Mouse (Mus musculus): ENCODE results near the gene Peli1. TPM values are rescaled to one million over a fixed set of nuclear protein-coding genes. Genes with fewer than 3 reads are reported as not detected.

The Peli1 gene
- polyA plus RNA-seq, 1 experiment from 2014 or later = 24.6 TPM

GRCm38 (mm10) chr11:21122399-21122798 lies 31.3 kb downstream of the Peli1 start:
- no peaks in the 10 kb centered on the region for H3K4me1 ChIP-seq (ENCODE audit: control insufficient read depth, insufficient read depth, low read length)
- no peak overlapping the region for H3K27ac ChIP-seq (ENCODE audit: low read length)
- WGBS = 66% methylated on average over 2 of the region's 2 CpGs
- H3K27me3 ChIP-seq (ENCODE audit: control insufficient read depth, insufficient read depth, low read length) = no peaks in the 10 kb centered on the region
- no peak overlapping the region for H3K4me2 ChIP-seq (ENCODE audit: low read depth, low read length)
- ATAC-seq (replicated peaks; ENCODE audit: extremely low read depth, insufficient read depth, low FRiP score) = no peak
- no peaks in the 10 kb centered on the region for H3K36me3 ChIP-seq (ENCODE audit: control insufficient read depth, insufficient read depth)
- H3K9ac ChIP-seq (ENCODE audit: low read length) = no peak overlapping the region
- H3K4me3 ChIP-seq (ENCODE audit: low read length) = no peak overlapping the region
- no peaks in the 10 kb centered on the region for H3K9me3 ChIP-seq (replicated peaks; ENCODE audit: control insufficient read depth, low read length)

DNA sequence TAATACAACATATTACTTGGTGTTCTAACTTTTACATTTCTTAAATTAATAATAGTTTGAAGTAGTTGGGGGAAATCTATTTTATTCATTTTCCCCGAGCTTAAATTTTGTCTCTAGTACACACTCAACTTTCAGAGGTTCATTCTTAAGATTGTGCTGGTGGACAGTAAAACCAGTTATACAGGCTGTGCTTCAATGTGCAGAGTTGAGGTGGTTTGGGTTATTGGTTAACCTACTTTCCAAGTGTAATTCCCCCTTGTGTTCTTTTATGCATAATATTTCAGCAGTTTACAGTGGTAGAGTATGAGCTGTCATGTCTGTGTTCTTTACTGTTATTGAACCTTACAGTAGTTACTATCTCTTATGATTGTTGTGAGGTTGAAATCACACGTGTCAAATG lies 40.6 kb downstream of the Peli1 start:
- H3K9me3 ChIP-seq (replicated peaks; ENCODE audit: control insufficient read depth, low read length) = no peaks in the 10 kb centered on the region; the same call in 1 of the 2 replicates
- ATAC-seq (replicated peaks; ENCODE audit: extremely low read depth, insufficient read depth, low FRiP score) = no peak
- no peaks in the 10 kb centered on the region for H3K4me1 ChIP-seq (ENCODE audit: control insufficient read depth, insufficient read depth, low read length)
- H3K27me3 ChIP-seq (ENCODE audit: control insufficient read depth, insufficient read depth, low read length) = no peaks in the 10 kb centered on the region
- peaks cover 5% of the 10 kb centered on the region for H3K36me3 ChIP-seq (ENCODE audit: control insufficient read depth, insufficient read depth)
- no peak overlapping the region for H3K9ac ChIP-seq (ENCODE audit: low read length)
- H3K4me3 ChIP-seq (ENCODE audit: low read length) = no peak overlapping the region
- H3K4me2 ChIP-seq (ENCODE audit: low read depth, low read length) = no peak overlapping the region
- WGBS = 69% methylated on average over 2 of the region's 2 CpGs
- no peak overlapping the region for H3K27ac ChIP-seq (ENCODE audit: low read length)

DNA sequence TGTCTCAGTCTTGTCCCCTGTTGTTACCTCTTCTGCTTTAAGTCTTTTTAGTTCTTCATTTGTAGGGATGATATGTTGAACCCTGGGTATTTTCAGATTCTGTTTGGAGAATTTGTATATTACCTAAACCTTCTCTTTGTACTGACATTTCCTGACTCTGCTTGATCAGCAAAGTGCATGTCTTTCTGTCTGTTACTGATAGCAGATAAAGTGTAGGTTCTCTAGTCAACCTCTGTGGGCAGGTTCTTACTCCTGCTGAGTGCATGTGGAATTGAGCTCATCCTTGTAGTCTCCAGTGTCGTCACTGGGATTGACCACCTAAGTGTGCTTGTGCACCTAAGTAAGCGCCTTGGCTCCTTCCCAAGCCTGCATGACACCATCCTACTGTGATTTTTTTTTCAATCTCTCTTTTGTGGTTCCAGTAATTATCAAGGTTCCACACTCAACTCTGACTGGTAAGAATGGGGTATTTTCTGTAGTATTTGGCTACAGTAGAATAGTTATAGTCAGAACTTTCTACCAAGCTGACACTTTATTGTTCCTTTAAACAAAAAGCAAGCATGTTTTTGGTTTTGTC lies 43.9 kb downstream of the Peli1 start:
- Histone ChIP-seq H3K4me2 (ENCODE audit: low read depth, low read length) (no peak overlapping the region), H3K4me3 (ENCODE audit: low read length) (no peak overlapping the region), H3K36me3 (ENCODE audit: control insufficient read depth, insufficient read depth) (peaks cover 7% of the 10 kb centered on the region), H3K9ac (ENCODE audit: low read length) (no peak overlapping the region), H3K4me1 (ENCODE audit: control insufficient read depth, insufficient read depth, low read length) (no peaks in the 10 kb centered on the region), H3K9me3 (replicated peaks; ENCODE audit: control insufficient read depth, low read length) (no peaks in the 10 kb centered on the region), H3K27ac (ENCODE audit: low read length) (no peak overlapping the region), H3K27me3 (ENCODE audit: control insufficient read depth, insufficient read depth, low read length) (no peaks in the 10 kb centered on the region)
- ATAC-seq (replicated peaks; ENCODE audit: extremely low read depth, insufficient read depth, low FRiP score) = no peak
- 80% methylated on average over 2 of the region's 2 CpGs for WGBS

DNA sequence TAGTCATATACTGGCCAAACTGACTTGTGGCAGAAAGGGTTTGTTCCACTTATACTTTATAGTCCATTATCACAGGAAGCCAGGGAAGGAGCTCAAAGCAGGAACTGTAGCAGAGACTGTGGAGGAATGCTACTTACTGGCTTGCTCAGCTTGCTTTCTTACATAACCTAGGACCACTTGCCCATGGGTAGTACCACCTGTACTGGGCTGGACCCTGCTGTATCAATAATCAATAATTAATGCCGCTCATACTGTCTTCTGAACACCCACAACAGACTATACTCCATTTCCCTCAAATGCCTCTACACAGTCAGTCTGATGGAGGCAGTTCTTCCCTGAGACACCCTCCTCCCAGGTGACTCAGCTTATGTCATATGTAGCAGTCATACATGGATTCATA lies 48.4 kb downstream of the Peli1 start:
- Histone ChIP-seq H3K4me1 (ENCODE audit: control insufficient read depth, insufficient read depth, low read length) (no peaks in the 10 kb centered on the region), H3K27ac (ENCODE audit: low read length) (no peak overlapping the region), H3K4me3 (ENCODE audit: low read length) (no peak overlapping the region), H3K9me3 (replicated peaks; ENCODE audit: control insufficient read depth, low read length) (no peaks in the 10 kb centered on the region), H3K36me3 (ENCODE audit: control insufficient read depth, insufficient read depth) (peaks cover 16% of the 10 kb centered on the region), H3K4me2 (ENCODE audit: low read depth, low read length) (no peak overlapping the region), H3K9ac (ENCODE audit: low read length) (no peak overlapping the region), H3K27me3 (ENCODE audit: control insufficient read depth, insufficient read depth, low read length) (no peaks in the 10 kb centered on the region)
- no peak for ATAC-seq (replicated peaks; ENCODE audit: extremely low read depth, insufficient read depth, low FRiP score)
- WGBS = 100% methylated on average over 1 of the region's 1 CpGs

- no peak for ATAC-seq (replicated peaks; ENCODE audit: extremely low read depth, insufficient read depth, low FRiP score)
- Histone ChIP-seq H3K27me3 (ENCODE audit: control insufficient read depth, insufficient read depth, low read length) (no peaks in the 10 kb centered on the region), H3K9ac (ENCODE audit: low read length) (no peak overlapping the region), H3K4me3 (ENCODE audit: low read length) (no peak overlapping the region), H3K4me2 (ENCODE audit: low read depth, low read length) (no peak overlapping the region), H3K4me1 (ENCODE audit: control insufficient read depth, insufficient read depth, low read length) (no peaks in the 10 kb centered on the region), H3K9me3 (replicated peaks; ENCODE audit: control insufficient read depth, low read length) (no peaks in the 10 kb centered on the region), H3K36me3 (ENCODE audit: control insufficient read depth, insufficient read depth) (peaks cover 13% of the 10 kb centered on the region), H3K27ac (ENCODE audit: low read length) (no peak overlapping the region)
- 83% methylated on average over 7 of the region's 7 CpGs for WGBS
Measured at GRCm38 (mm10) chr11:21141242-21141641, 50.2 kb downstream of the Peli1 start.

DNA sequence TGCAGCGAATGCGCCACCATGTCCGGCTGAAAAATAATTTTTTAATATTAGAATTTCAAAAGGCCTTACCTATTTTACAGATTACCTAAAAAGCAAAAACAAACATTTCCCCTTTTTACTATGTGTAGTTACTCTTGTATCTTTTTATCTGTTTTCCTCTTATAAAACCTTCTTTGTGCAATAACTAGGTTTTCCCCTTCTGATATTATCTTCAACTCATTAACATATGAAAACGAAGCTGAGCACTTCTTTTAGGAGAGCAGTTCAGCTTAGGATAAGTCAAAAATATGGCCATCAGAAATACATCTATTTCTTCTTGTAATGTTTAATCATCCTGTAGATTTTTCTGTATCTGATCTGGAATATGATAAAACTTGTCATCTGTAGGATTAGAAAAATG lies 50.7 kb downstream of the Peli1 start:
- 95% methylated on average over 4 of the region's 4 CpGs for WGBS
- no peak overlapping the region for H3K27ac ChIP-seq (ENCODE audit: low read length)
- H3K4me3 ChIP-seq (ENCODE audit: low read length) = no peak overlapping the region
- no peak overlapping the region for H3K9ac ChIP-seq (ENCODE audit: low read length)
- no peaks in the 10 kb centered on the region for H3K27me3 ChIP-seq (ENCODE audit: control insufficient read depth, insufficient read depth, low read length)
- no peak for ATAC-seq (replicated peaks; ENCODE audit: extremely low read depth, insufficient read depth, low FRiP score)
- H3K9me3 ChIP-seq (replicated peaks; ENCODE audit: control insufficient read depth, low read length) = no peaks in the 10 kb centered on the region
- peaks cover 14% of the 10 kb centered on the region for H3K36me3 ChIP-seq (ENCODE audit: control insufficient read depth, insufficient read depth)
- H3K4me1 ChIP-seq (ENCODE audit: control insufficient read depth, insufficient read depth, low read length) = no peaks in the 10 kb centered on the region
- H3K4me2 ChIP-seq (ENCODE audit: low read depth, low read length) = no peak overlapping the region

DNA sequence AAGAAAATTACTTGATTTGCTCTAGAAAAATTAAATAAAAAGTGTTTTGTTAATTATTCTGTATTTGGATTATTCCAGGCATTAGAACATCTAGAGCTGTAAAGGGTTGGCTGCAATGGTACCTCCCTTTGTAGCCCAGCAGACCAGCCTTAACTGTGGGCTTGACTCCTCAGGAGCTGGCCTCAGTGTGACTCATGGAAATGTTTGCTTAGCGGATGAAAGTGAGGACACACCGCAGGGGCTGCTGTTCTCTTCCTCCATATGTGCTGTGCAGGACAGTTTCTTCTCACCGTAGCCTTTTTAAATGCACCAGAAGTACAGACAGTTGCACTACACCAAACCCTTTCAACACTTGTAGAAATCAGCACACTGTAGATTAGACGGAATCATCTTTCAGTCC lies 58.4 kb downstream of the Peli1 start:
- no peak overlapping the region for H3K4me2 ChIP-seq (ENCODE audit: low read depth, low read length)
- no peaks in the 10 kb centered on the region for H3K9me3 ChIP-seq (replicated peaks; ENCODE audit: control insufficient read depth, low read length)
- WGBS = 64% methylated on average over 4 of the region's 4 CpGs
- no peak overlapping the region for H3K9ac ChIP-seq (ENCODE audit: low read length)
- H3K27me3 ChIP-seq (ENCODE audit: control insufficient read depth, insufficient read depth, low read length) = no peaks in the 10 kb centered on the region
- H3K4me1 ChIP-seq (ENCODE audit: control insufficient read depth, insufficient read depth, low read length) = no peaks in the 10 kb centered on the region
- H3K27ac ChIP-seq (ENCODE audit: low read length) = no peak overlapping the region
- H3K4me3 ChIP-seq (ENCODE audit: low read length) = no peak overlapping the region
- no peak for ATAC-seq (replicated peaks; ENCODE audit: extremely low read depth, insufficient read depth, low FRiP score)
- H3K36me3 ChIP-seq (ENCODE audit: control insufficient read depth, insufficient read depth) = peaks cover 21% of the 10 kb centered on the region

DNA sequence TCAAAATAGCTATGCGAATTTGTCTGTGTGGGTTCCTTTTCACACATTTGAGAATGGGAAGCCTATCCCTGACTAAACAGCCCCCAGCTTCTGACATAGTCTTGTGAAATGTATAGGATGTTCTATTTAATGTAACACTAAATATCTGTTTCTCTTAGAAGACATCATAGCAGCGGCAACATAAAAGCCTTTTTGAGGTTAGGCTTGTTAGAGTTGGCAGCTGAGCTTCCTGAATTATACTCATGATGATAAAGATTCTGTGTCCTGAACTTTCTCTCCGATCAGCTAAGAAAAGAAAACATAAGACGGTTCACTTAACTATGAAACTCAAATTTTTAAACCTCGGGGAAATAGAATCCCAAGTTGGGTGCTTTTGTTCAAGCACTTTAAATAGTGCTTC lies 59.2 kb downstream of the Peli1 start:
- Histone ChIP-seq H3K4me3 (ENCODE audit: low read length) (no peak overlapping the region), H3K27me3 (ENCODE audit: control insufficient read depth, insufficient read depth, low read length) (no peaks in the 10 kb centered on the region), H3K4me1 (ENCODE audit: control insufficient read depth, insufficient read depth, low read length) (no peaks in the 10 kb centered on the region), H3K9ac (ENCODE audit: low read length) (no peak overlapping the region), H3K36me3 (ENCODE audit: control insufficient read depth, insufficient read depth) (peaks cover 21% of the 10 kb centered on the region), H3K27ac (ENCODE audit: low read length) (no peak overlapping the region), H3K4me2 (ENCODE audit: low read depth, low read length) (no peak overlapping the region), H3K9me3 (replicated peaks; ENCODE audit: control insufficient read depth, low read length) (no peaks in the 10 kb centered on the region)
- no peak for ATAC-seq (replicated peaks; ENCODE audit: extremely low read depth, insufficient read depth, low FRiP score)
- WGBS = 79% methylated on average over 5 of the region's 5 CpGs

DNA sequence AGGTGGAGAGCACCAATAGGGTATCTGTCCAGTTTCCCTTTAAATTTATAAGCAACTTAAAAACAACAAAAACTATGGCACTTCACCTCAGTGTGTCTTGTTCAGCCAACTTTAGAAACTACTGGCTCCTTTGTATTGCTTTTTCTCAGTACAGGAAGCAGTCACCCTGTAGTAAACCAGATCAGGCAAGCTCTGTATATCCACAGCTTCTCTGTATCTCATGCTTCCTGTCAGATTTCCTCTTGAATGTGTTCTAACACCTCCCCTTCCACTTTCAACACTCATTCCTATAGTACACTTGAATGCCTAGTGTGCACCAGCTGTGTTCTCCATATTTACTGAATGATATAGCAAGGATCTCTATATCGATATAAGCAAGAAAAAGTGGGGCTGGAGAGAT lies 60.6 kb downstream of the Peli1 start:
- Histone ChIP-seq H3K4me3 (ENCODE audit: low read length) (no peak overlapping the region), H3K27me3 (ENCODE audit: control insufficient read depth, insufficient read depth, low read length) (no peaks in the 10 kb centered on the region), H3K36me3 (ENCODE audit: control insufficient read depth, insufficient read depth) (peaks cover 19% of the 10 kb centered on the region), H3K9ac (ENCODE audit: low read length) (no peak overlapping the region), H3K27ac (ENCODE audit: low read length) (no peak overlapping the region), H3K9me3 (replicated peaks; ENCODE audit: control insufficient read depth, low read length) (no peaks in the 10 kb centered on the region), H3K4me1 (ENCODE audit: control insufficient read depth, insufficient read depth, low read length) (no peaks in the 10 kb centered on the region), H3K4me2 (ENCODE audit: low read depth, low read length) (no peak overlapping the region)
- WGBS = 86% methylated on average over 1 of the region's 1 CpGs
- no peak for ATAC-seq (replicated peaks; ENCODE audit: extremely low read depth, insufficient read depth, low FRiP score)

Data from heart, embryonic 16.5 days (tissue).